Mouse (Mus musculus): ENCODE measurements around the gene Celf3. TPM values are rescaled to one million over a fixed set of nuclear protein-coding genes. Genes with fewer than 3 reads are reported as not detected.

Celf3 gene
- total and polyA plus RNA-seq, 3 experiments, result not detected

DNA sequence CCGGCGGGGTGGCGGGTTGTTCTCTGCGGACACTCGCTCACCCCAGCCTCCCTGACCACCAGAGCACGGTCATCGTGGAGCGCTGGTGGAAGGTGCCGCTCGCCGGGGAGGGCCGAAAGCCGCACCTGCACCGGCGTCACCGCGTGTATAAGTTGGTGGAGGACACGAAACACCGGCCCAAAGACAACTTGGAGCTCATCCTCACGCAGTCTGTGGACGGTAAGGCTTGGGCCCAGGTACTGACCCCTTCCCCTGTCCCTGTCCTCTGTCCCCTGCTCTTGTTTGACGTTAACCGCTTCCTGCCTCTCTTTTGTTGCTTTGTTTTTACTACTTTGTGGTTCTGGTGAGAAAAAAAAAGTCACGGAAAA, 34.5 kb upstream of the Celf3 start, which contains the start of gene Oaz3:
Gene Oaz3 (minus strand): TSS at position 319 of the 368 bp plus-strand sequence.
- no peak for DNase-seq (ENCODE audit: low spot score)
- H3K9me3 ChIP-seq (replicated peaks), result no peaks in the 10 kb centered on the region
- H3K4me3 ChIP-seq (ENCODE audit: low read depth, low read length), result peak within 1 kb of the TSS; percentile 78
- H3K27me3 ChIP-seq (ENCODE audit: insufficient read depth, low read length), result peaks cover 19% of the 10 kb centered on the region
- TF ChIP-seq GATA1 (IDR thresholded peaks at IDR 0.05; ENCODE audit: borderline replicate concordance, low read length) (no peak), TAL1 (conservative IDR thresholded peaks at IDR 0.05; ENCODE audit: low read depth, low read length) (no peak), POLR2AphosphoS5 (IDR thresholded peaks at IDR 0.05; ENCODE audit: insufficient replicate concordance, low read depth, low read length) (no peak), GATA2 (IDR thresholded peaks at IDR 0.05; ENCODE audit: borderline replicate concordance, low read depth, low read length) (no peak), CTCF (IDR thresholded peaks at IDR 0.05; ENCODE audit: low read depth, low read length) (no peak)
- H3K36me3 ChIP-seq (replicated peaks), result peaks cover 44% of the 10 kb centered on the region
- H3K4me1 ChIP-seq (ENCODE audit: insufficient read depth, low read depth, low read length), result peaks cover 26% of the 10 kb centered on the region
- no peak for ATAC-seq (ENCODE audit: extremely low read depth, insufficient number of reproducible peaks, low FRiP score, poor library complexity, severe bottlenecking)

DNA sequence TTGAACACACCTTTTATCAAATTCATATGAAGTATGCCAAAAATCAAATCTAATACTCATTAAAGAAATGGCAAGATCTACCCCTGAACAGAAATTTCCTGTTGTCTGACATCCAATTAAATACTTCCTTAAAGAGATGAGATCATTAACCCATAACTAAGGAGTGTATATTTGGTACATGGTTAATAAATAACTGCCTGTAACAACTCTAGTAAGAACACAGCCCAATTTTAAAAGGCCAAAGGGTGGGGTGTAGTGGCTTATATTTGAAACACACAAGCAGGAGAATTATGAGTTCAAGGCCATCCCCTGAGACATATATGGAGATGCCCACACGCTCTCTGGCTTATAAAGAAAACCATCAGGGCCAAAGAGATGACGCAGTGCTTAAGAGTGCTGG, 28.7 kb upstream of the Celf3 start:
- Histone ChIP-seq H3K4me1 (ENCODE audit: insufficient read depth, low read depth, low read length) (peaks cover 11% of the 10 kb centered on the region), H3K9me3 (replicated peaks) (no peaks in the 10 kb centered on the region), H3K36me3 (replicated peaks) (peaks cover 91% of the 10 kb centered on the region), H3K4me3 (ENCODE audit: low read depth, low read length) (no peak overlapping the region), H3K27me3 (ENCODE audit: insufficient read depth, low read length) (no peaks in the 10 kb centered on the region)
- TF ChIP-seq GATA2 (IDR thresholded peaks at IDR 0.05; ENCODE audit: borderline replicate concordance, low read depth, low read length) (no peak), TAL1 (conservative IDR thresholded peaks at IDR 0.05; ENCODE audit: low read depth, low read length) (no peak), GATA1 (IDR thresholded peaks at IDR 0.05; ENCODE audit: borderline replicate concordance, low read length) (no peak), POLR2AphosphoS5 (IDR thresholded peaks at IDR 0.05; ENCODE audit: insufficient replicate concordance, low read depth, low read length) (no peak), CTCF (IDR thresholded peaks at IDR 0.05; ENCODE audit: low read depth, low read length) (no peak)
- ATAC-seq (ENCODE audit: extremely low read depth, insufficient number of reproducible peaks, low FRiP score, poor library complexity, severe bottlenecking), result no peak
- DNase-seq (ENCODE audit: low spot score), result no peak

DNA sequence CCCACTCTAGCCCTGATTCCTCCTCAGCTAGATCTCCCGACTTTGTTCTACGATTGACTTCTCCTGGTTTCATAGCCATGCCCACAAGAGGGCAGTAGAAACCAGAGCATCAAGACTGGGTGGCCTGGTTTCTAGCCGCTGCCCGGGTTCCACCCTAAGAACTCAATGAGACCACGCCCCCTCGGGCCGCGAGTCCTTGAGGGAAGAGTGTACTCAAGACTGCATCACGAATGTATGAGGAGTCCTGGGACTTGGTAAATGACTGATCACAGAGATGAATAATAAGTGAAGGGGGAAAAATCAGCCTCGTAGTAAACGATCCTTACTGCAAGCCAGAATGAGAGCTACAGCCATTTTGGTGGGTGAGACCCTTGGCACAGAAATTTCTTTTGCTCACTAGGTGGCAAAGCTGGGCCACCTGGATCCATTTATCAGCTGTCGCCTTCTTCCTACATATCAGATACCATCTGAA, 21.5 kb upstream of the Celf3 start:
- Histone ChIP-seq H3K36me3 (replicated peaks) (peaks cover 25% of the 10 kb centered on the region), H3K4me3 (ENCODE audit: low read depth, low read length) (peak overlapping the region; percentile 3; the same call in 1 of the 2 replicates), H3K4me1 (ENCODE audit: insufficient read depth, low read depth, low read length) (peaks cover 4% of the 10 kb centered on the region), H3K9me3 (replicated peaks) (0 out of 2 replicates have a peak, but pooled peaks cover 3% of the 10 kb centered on the region), H3K27me3 (ENCODE audit: insufficient read depth, low read length) (peaks cover 10% of the 10 kb centered on the region; the same call in 1 of the 2 replicates)
- DNase-seq (ENCODE audit: low spot score), result peak; percentile 83
- TF ChIP-seq CTCF (IDR thresholded peaks at IDR 0.05; ENCODE audit: low read depth, low read length) (peak; percentile 54), POLR2AphosphoS5 (IDR thresholded peaks at IDR 0.05; ENCODE audit: insufficient replicate concordance, low read depth, low read length) (no peak)
- ATAC-seq (ENCODE audit: extremely low read depth, insufficient number of reproducible peaks, low FRiP score, poor library complexity, severe bottlenecking), result peak; percentile 79

DNA sequence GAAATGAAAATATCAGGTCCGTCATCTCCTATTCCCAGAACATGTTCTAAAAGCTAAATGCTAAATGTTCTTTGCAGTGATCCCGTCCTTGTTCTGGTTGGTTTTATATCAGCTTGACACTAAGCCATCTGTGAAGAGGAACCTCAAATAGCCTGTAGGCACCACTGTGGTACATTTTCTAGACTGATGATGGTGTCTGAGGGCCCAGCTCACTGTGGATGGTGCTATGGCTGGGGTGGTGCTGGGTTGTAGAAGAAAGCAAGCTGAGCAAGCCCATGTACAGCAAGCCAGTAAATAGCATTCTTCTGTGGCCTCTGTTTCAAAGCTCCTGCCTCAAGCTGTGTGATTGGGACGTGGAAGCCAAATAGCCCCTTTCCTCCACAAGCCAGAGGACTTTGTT, 21.0 kb upstream of the Celf3 start:
- H3K4me1 ChIP-seq (ENCODE audit: insufficient read depth, low read depth, low read length), result peaks cover 4% of the 10 kb centered on the region
- H3K36me3 ChIP-seq (replicated peaks), result peaks cover 20% of the 10 kb centered on the region
- H3K27me3 ChIP-seq (ENCODE audit: insufficient read depth, low read length), result peaks cover 10% of the 10 kb centered on the region; the same call in 1 of the 2 replicates
- TF ChIP-seq POLR2AphosphoS5 (IDR thresholded peaks at IDR 0.05; ENCODE audit: insufficient replicate concordance, low read depth, low read length), result no peak
- no peak for DNase-seq (ENCODE audit: low spot score)
- ATAC-seq (ENCODE audit: extremely low read depth, insufficient number of reproducible peaks, low FRiP score, poor library complexity, severe bottlenecking), result no peak
- H3K4me3 ChIP-seq (ENCODE audit: low read depth, low read length), result no peak overlapping the region
- 0 out of 2 replicates have a peak, but pooled peaks cover 3% of the 10 kb centered on the region for H3K9me3 ChIP-seq (replicated peaks)

DNA sequence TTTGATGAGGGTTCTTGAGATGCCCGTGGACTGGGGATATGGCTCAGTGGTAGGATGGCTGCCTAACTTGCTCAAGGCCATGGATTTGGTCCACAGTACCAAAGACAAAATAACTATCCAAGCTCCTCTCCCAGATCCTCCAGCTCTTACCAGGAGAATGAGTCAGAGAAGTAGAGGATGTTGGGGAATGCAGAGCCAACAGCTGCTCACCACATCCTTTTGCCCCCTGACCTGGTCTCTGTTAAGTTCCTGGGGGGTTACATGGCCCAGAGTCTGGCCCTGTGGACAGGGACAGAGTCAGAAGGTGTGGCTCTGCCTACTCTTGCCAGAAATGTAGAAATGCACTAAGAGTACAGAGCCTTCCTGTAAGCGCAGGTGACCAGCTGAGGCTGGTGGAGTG, 18.3 kb upstream of the Celf3 start:
- Histone ChIP-seq H3K9me3 (replicated peaks) (0 out of 2 replicates have a peak, but pooled peaks cover 3% of the 10 kb centered on the region), H3K4me1 (ENCODE audit: insufficient read depth, low read depth, low read length) (peaks cover 4% of the 10 kb centered on the region), H3K36me3 (replicated peaks) (peaks cover under 1% of the 10 kb centered on the region), H3K27me3 (ENCODE audit: insufficient read depth, low read length) (peaks cover 10% of the 10 kb centered on the region; the same call in 1 of the 2 replicates), H3K4me3 (ENCODE audit: low read depth, low read length) (no peak overlapping the region)
- ATAC-seq (ENCODE audit: extremely low read depth, insufficient number of reproducible peaks, low FRiP score, poor library complexity, severe bottlenecking), result no peak
- no peak for DNase-seq (ENCODE audit: low spot score)
- TF ChIP-seq POLR2AphosphoS5 (IDR thresholded peaks at IDR 0.05; ENCODE audit: insufficient replicate concordance, low read depth, low read length), result no peak
- TF ChIP-seq GATA2 (IDR thresholded peaks at IDR 0.05; ENCODE audit: borderline replicate concordance, low read depth, low read length), result no peak
- no peak for TF ChIP-seq GATA1 (IDR thresholded peaks at IDR 0.05; ENCODE audit: borderline replicate concordance, low read length)
- TF ChIP-seq TAL1 (conservative IDR thresholded peaks at IDR 0.05; ENCODE audit: low read depth, low read length), result no peak
- TF ChIP-seq CTCF (IDR thresholded peaks at IDR 0.05; ENCODE audit: low read depth, low read length), result no peak

DNA sequence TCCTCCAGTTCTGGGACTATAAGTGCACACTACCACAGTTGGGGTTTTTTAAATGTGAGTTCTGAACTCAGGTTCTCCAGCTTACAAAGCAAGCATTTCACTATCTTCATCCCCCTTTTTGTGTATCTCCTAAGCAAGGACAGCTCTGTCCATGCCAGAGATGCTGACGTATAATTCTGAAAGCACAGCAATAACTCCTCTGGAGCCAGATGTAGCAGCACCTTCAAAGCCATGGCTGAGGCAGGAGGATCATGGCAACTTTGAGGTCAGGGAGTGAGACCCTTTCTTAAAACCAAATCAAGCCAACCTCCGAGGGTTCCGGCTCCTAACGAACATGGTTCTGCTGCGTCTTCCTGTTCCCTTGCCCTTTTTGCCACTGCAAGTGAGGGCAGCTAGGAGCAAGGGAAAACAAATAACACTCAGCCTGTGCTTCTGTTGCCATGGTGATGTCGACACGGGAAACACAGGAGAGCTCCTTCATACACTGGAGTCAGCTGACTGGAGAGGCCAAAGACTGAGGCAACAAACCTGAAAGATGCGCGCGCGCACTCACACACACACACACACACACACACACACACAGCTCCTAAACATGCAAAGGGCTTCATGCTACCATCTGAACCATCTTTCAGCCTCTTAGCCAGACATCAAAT, 14.0 kb upstream of the Celf3 start:
- Histone ChIP-seq H3K4me3 (ENCODE audit: low read depth, low read length) (no peak overlapping the region), H3K4me1 (ENCODE audit: insufficient read depth, low read depth, low read length) (no peaks in the 10 kb centered on the region), H3K27me3 (ENCODE audit: insufficient read depth, low read length) (peaks cover 20% of the 10 kb centered on the region), H3K9me3 (replicated peaks) (no peaks in the 10 kb centered on the region), H3K36me3 (replicated peaks) (no peaks in the 10 kb centered on the region)
- no peak for DNase-seq (ENCODE audit: low spot score)
- TF ChIP-seq POLR2AphosphoS5 (IDR thresholded peaks at IDR 0.05; ENCODE audit: insufficient replicate concordance, low read depth, low read length), result no peak
- no peak for ATAC-seq (ENCODE audit: extremely low read depth, insufficient number of reproducible peaks, low FRiP score, poor library complexity, severe bottlenecking)

Data from G1E (cell line).